Mouse (Mus musculus) gastrocnemius, postnatal 36 days (tissue): ENCODE data around the gene Smox. TPM values are rescaled to one million over a fixed set of nuclear protein-coding genes. Genes with fewer than 3 reads are reported as not detected.
A peak's percentile ranks its signal among the peaks of the same experiment; 100 is the strongest.

ENCODE experiments used
- DNase-seq, 2 experiments: peaks; one replicate each; pipeline ENCODE4 v3.0.0; 2022
- intact Hi-C: fragments of 180-260 bp; cut with DNase I; formaldehyde crosslinking; loops from one replicate; pipeline ENCODE4 v1.15.1; 2025
- total RNA-seq, 2 experiments: library from RNA; stranded (reverse); gene quantifications; 2 replicates each; pipeline ENCODE4 v1.2.3; 2021

The Smox gene
- total RNA-seq, 2 experiments from 2014 or later = 103 to 399 TPM

- intact Hi-C loops = no loop called here
- DNase-seq = no peak
Measured at GRCm38 (mm10) chr2:131506358-131506757, 15.1 kb downstream of the Smox start.

- intact Hi-C loops = no loop called here
- DNase-seq = no peak
Measured at GRCm38 (mm10) chr2:131508501-131508900, 17.2 kb downstream of the Smox start.

GRCm38 (mm10) chr2:131509671-131510313 lies 18.5 kb downstream of the Smox start:
- intact Hi-C loops = loop anchor here (1.0 to 10.0 kb wide), 4 partner anchors 19 to 415 kb away; partner anchors contain the start of gene Smox
- DNase-seq = peak; percentile 62 to 65

- intact Hi-C loops = loop anchor here (1.0 to 10.0 kb wide), 4 partner anchors 20 to 416 kb away; partner anchors contain the start of gene Smox
- DNase-seq = no peak
Measured at GRCm38 (mm10) chr2:131510531-131510930, 19.2 kb downstream of the Smox start.

GRCm38 (mm10) chr2:131513477-131513876 lies 22.2 kb downstream of the Smox start:
- no peak for DNase-seq
- intact Hi-C loops = loop anchor here (10.0 kb wide), 1 partner anchor 419 kb away; no protein-coding TSS in a partner anchor

GRCm38 (mm10) chr2:131514055-131514621 lies 22.8 kb downstream of the Smox start:
- intact Hi-C loops = loop anchor here (10.0 kb wide), 1 partner anchor 419 kb away; no protein-coding TSS in a partner anchor
- DNase-seq = no peak

- intact Hi-C loops = loop anchor here (10.0 kb wide), 1 partner anchor 423 kb away; no protein-coding TSS in a partner anchor
- DNase-seq = no peak
Measured at GRCm38 (mm10) chr2:131517550-131517949, 26.3 kb downstream of the Smox start.

- intact Hi-C loops = loop anchor here (10.0 kb wide), 1 partner anchor 424 kb away; no protein-coding TSS in a partner anchor
Measured at GRCm38 (mm10) chr2:131518790-131519189, 27.5 kb downstream of the Smox start.

GRCm38 (mm10) chr2:131520743-131521142 lies 29.4 kb downstream of the Smox start:
- intact Hi-C loops = loop anchor here (10.0 kb wide), 1 partner anchor 256 kb away; the partner anchor contains the start of gene Pank2

More at GRCm38 (mm10) chr2:131518790-131519189, 27.5 kb downstream of the Smox start:
- DNase-seq = no peak

GRCm38 (mm10) chr2:131527061-131527460 lies 35.8 kb downstream of the Smox start:
- intact Hi-C loops = loop anchor here (10.0 kb wide), 1 partner anchor 262 kb away; the partner anchor contains the start of gene Pank2
- no peak for DNase-seq

More at GRCm38 (mm10) chr2:131520743-131521142, 29.4 kb downstream of the Smox start:
- DNase-seq = no peak

- intact Hi-C loops = loop anchor here (1.0 to 10.0 kb wide), 2 partner anchors 107 to 265 kb away; partner anchors contain the start of gene Pank2
- peak in 1 of 2 experiments; percentile 40 for DNase-seq
Measured at GRCm38 (mm10) chr2:131529898-131530622, 38.8 kb downstream of the Smox start.

- intact Hi-C loops = loop anchor here (1.0 kb wide), 1 partner anchor 107 kb away; no protein-coding TSS in a partner anchor
- DNase-seq = no peak
Measured at GRCm38 (mm10) chr2:131530623-131531008, 39.3 kb downstream of the Smox start.

GRCm38 (mm10) chr2:131531271-131531670 lies 40.0 kb downstream of the Smox start:
- intact Hi-C loops = no loop called here
- no peak for DNase-seq

- DNase-seq = no peak
- intact Hi-C loops = no loop called here
Measured at GRCm38 (mm10) chr2:131535168-131535567, 43.9 kb downstream of the Smox start.

GRCm38 (mm10) chr2:131538341-131538740 lies 47.0 kb downstream of the Smox start:
- no peak for DNase-seq
- intact Hi-C loops = no loop called here

- intact Hi-C loops = loop anchor here (10.0 kb wide), 1 partner anchor 405 kb away; no protein-coding TSS in a partner anchor
- no peak for DNase-seq
Measured at GRCm38 (mm10) chr2:131539780-131540179, 48.5 kb downstream of the Smox start.

- intact Hi-C loops = loop anchor here (10.0 kb wide), 1 partner anchor 403 kb away; no protein-coding TSS in a partner anchor
- DNase-seq = no peak
Measured at GRCm38 (mm10) chr2:131541686-131542085, 50.4 kb downstream of the Smox start.

GRCm38 (mm10) chr2:131542531-131542930 lies 51.2 kb downstream of the Smox start:
- intact Hi-C loops = loop anchor here (10.0 kb wide), 1 partner anchor 402 kb away; no protein-coding TSS in a partner anchor
- DNase-seq = no peak

- peak; percentile 35 to 50 for DNase-seq
- intact Hi-C loops = loop anchor here (1.0 to 10.0 kb wide), 4 partner anchors 127 to 399 kb away; no protein-coding TSS in a partner anchor
Measured at GRCm38 (mm10) chr2:131545386-131546307, 54.4 kb downstream of the Smox start.
